Mouse (Mus musculus): Measurements from ENCODE around the gene Lamc1. TPM values are rescaled to one million over a fixed set of nuclear protein-coding genes. Genes with fewer than 3 reads are reported as not detected.

The Lamc1 gene
- total RNA-seq, 2 experiments from 2014 or later: 40.8 to 46.8 TPM

GRCm38 (mm10) chr1:153275466-153275865, 57.1 kb downstream of the Lamc1 start:
- intact Hi-C loops (cut with DNase I): no loop called here
- DNase-seq (ENCODE audit: low spot score in 2 of 2): no peak

GRCm38 (mm10) chr1:153274611-153275010, 58.0 kb downstream of the Lamc1 start:
- DNase-seq (ENCODE audit: low spot score in 2 of 2): no peak
- intact Hi-C loops (cut with DNase I): no loop called here

GRCm38 (mm10) chr1:153273657-153274056, 58.9 kb downstream of the Lamc1 start:
- DNase-seq (ENCODE audit: low spot score in 2 of 2): peak; percentile 23 to 26
- intact Hi-C loops (cut with DNase I): no loop called here

GRCm38 (mm10) chr1:153270827-153271226, 61.8 kb downstream of the Lamc1 start:
- intact Hi-C loops (cut with DNase I): no loop called here
- no peak for DNase-seq (ENCODE audit: low spot score in 2 of 2)

- DNase-seq (ENCODE audit: low spot score in 2 of 2): no peak
- intact Hi-C loops (cut with DNase I): loop anchor here (10.0 kb wide), 1 partner anchor 55 kb away; no protein-coding TSS in a partner anchor
These were observed 62.9 kb downstream of the Lamc1 start for GRCm38 (mm10) chr1:153269681-153270080.

GRCm38 (mm10) chr1:153268806-153269309, 63.7 kb downstream of the Lamc1 start:
- intact Hi-C loops (cut with DNase I): loop anchor here (10.0 kb wide), 1 partner anchor 56 kb away; no protein-coding TSS in a partner anchor
- no peak for DNase-seq (ENCODE audit: low spot score in 2 of 2)

GRCm38 (mm10) chr1:153268306-153268705, 64.3 kb downstream of the Lamc1 start:
- intact Hi-C loops (cut with DNase I): loop anchor here (10.0 kb wide), 1 partner anchor 56 kb away; no protein-coding TSS in a partner anchor
- no peak for DNase-seq (ENCODE audit: low spot score in 2 of 2)

- intact Hi-C loops (cut with DNase I): loop anchor here (10.0 kb wide), 1 partner anchor 57 kb away; no protein-coding TSS in a partner anchor
- DNase-seq (ENCODE audit: low spot score in 2 of 2): no peak
These were observed 64.9 kb downstream of the Lamc1 start for GRCm38 (mm10) chr1:153267730-153268129.

GRCm38 (mm10) chr1:153266891-153267290, 65.7 kb downstream of the Lamc1 start:
- DNase-seq (ENCODE audit: low spot score in 2 of 2): no peak
- intact Hi-C loops (cut with DNase I): loop anchor here (10.0 kb wide), 1 partner anchor 58 kb away; no protein-coding TSS in a partner anchor

- intact Hi-C loops (cut with DNase I): loop anchor here (10.0 kb wide), 1 partner anchor 59 kb away; no protein-coding TSS in a partner anchor
- DNase-seq (ENCODE audit: low spot score in 2 of 2): no peak
These were observed 67.0 kb downstream of the Lamc1 start for GRCm38 (mm10) chr1:153265579-153265978.

GRCm38 (mm10) chr1:153265066-153265465, 67.5 kb downstream of the Lamc1 start:
- no peak for DNase-seq (ENCODE audit: low spot score in 2 of 2)
- intact Hi-C loops (cut with DNase I): loop anchor here (10.0 kb wide), 1 partner anchor 60 kb away; no protein-coding TSS in a partner anchor

- DNase-seq (ENCODE audit: low spot score in 2 of 2): no peak
- intact Hi-C loops (cut with DNase I): loop anchor here (10.0 kb wide), 1 partner anchor 65 kb away; no protein-coding TSS in a partner anchor
These were observed 72.8 kb downstream of the Lamc1 start for GRCm38 (mm10) chr1:153259752-153260300.

- intact Hi-C loops (cut with DNase I): no loop called here
- no peak for DNase-seq (ENCODE audit: low spot score in 2 of 2)
These were observed 79.9 kb downstream of the Lamc1 start for GRCm38 (mm10) chr1:153252540-153253210.

GRCm38 (mm10) chr1:153251590-153252206, 80.9 kb downstream of the Lamc1 start:
- intact Hi-C loops (cut with DNase I): no loop called here
- no peak for DNase-seq (ENCODE audit: low spot score in 2 of 2)

- intact Hi-C loops (cut with DNase I): no loop called here
- no peak for DNase-seq (ENCODE audit: low spot score in 2 of 2)
These were observed 91.2 kb downstream of the Lamc1 start for GRCm38 (mm10) chr1:153241346-153241745.

- intact Hi-C loops (cut with DNase I): loop anchor here (10.0 kb wide), 1 partner anchor 111 kb away; no protein-coding TSS in a partner anchor
- no peak for DNase-seq (ENCODE audit: low spot score in 2 of 2)
These were observed 97.0 kb downstream of the Lamc1 start for GRCm38 (mm10) chr1:153235576-153235975.

- DNase-seq (ENCODE audit: low spot score in 2 of 2): no peak
These were observed 100.9 kb downstream of the Lamc1 start for GRCm38 (mm10) chr1:153231681-153232080.

GRCm38 (mm10) chr1:153227916-153228315, 104.7 kb downstream of the Lamc1 start:
- intact Hi-C loops (cut with DNase I): loop anchor here (10.0 kb wide), 1 partner anchor 157 kb away; no protein-coding TSS in a partner anchor
- DNase-seq (ENCODE audit: low spot score in 2 of 2): no peak

More at GRCm38 (mm10) chr1:153231681-153232080, 100.9 kb downstream of the Lamc1 start:
- intact Hi-C loops (cut with DNase I): loop anchor here (10.0 kb wide), 1 partner anchor 107 kb away; no protein-coding TSS in a partner anchor

- intact Hi-C loops (cut with DNase I): loop anchor here (10.0 kb wide), 1 partner anchor 158 kb away; no protein-coding TSS in a partner anchor
These were observed 105.5 kb downstream of the Lamc1 start for GRCm38 (mm10) chr1:153227096-153227495.

More at GRCm38 (mm10) chr1:153227096-153227495, 105.5 kb downstream of the Lamc1 start:
- no peak for DNase-seq (ENCODE audit: low spot score in 2 of 2)

Data from left cerebral cortex, postnatal 14 days (tissue).